Mouse (Mus musculus) kidney, postnatal 0 days (tissue): Measurements from ENCODE around the gene Id3. TPM values are rescaled to one million over a fixed set of nuclear protein-coding genes. Genes with fewer than 3 reads are reported as not detected.

Experiments used
- ATAC-seq: fragments of 200-750 bp; cut with Nextera tagmentation; replicated peaks from 2 replicates; pipeline ENCODE4 v1.8.0; 2017; ENCODE audit warnings: low read depth, moderate number of reproducible peaks, moderate TSS enrichment, moderate library complexity; ENCODE audit not compliant: low FRiP score
- DNase-seq: peaks from one replicate; pipeline ENCODE4 v3.0.0-alpha.2; 2016; ENCODE audit warnings: low spot score
- H3K27ac ChIP-seq: fragments of 300-500 bp; sonication (generic); 2 replicates; pipeline ENCODE4 v1.5.1; 2014; ENCODE audit warnings: mild to moderate bottlenecking
- H3K27me3 ChIP-seq: fragments of 300-500 bp; sonication (generic); 2 replicates; pipeline ENCODE4 v1.6.1; 2014; ENCODE audit warnings: low read length, mixed read lengths; ENCODE audit not compliant: insufficient read depth
- H3K36me3 ChIP-seq: fragments of 300-500 bp; sonication (generic); 2 replicates; pipeline ENCODE4 v1.6.1; 2014; ENCODE audit warnings: low read length, mixed read lengths; ENCODE audit not compliant: insufficient read depth
- H3K4me1 ChIP-seq: fragments of 300-500 bp; sonication (generic); replicated peaks from 2 replicates; pipeline ENCODE4 v1.6.1; 2014; ENCODE audit warnings: antibody characterized with exemption, low read length, mixed read lengths; ENCODE audit not compliant: insufficient read depth
- H3K4me2 ChIP-seq: fragments of 300-500 bp; sonication (generic); 2 replicates; pipeline ENCODE4 v1.6.1; 2014; ENCODE audit warnings: mild to moderate bottlenecking, low read length, moderate library complexity, mixed read lengths
- H3K4me3 ChIP-seq: fragments of 300-500 bp; sonication (generic); replicated peaks from 2 replicates; pipeline ENCODE4 v1.5.1; 2014; ENCODE audit warnings: low read depth, low read length
- H3K9ac ChIP-seq: fragments of 300-500 bp; sonication (generic); 2 replicates; pipeline ENCODE4 v1.6.1; 2014; ENCODE audit warnings: low read depth, low read length
- H3K9me3 ChIP-seq: fragments of 300-500 bp; sonication (generic); replicated peaks from 2 replicates; pipeline ENCODE4 v1.6.1; 2016; ENCODE audit warnings: low read length, inconsistent platforms, mixed read lengths
- CTCF ChIP-seq: IDR thresholded peaks from 2 replicates; pipeline ENCODE4 v1.5.1; 2016; ENCODE audit warnings: antibody characterized with exemption, low read depth, mild to moderate bottlenecking, moderate library complexity
- WGBS: fragments of 180-500 bp; shearing (Covaris S2); extraction: QIAGEN DNeasy Blood & Tissue Kit; methylation state at CpG from one replicate; pipeline ENCODE4 v1.1.7; 2014; 5-methylcytosine and 5-hydroxymethylcytosine counted together
- polyA plus RNA-seq: library from polyadenylated mRNA; unstranded; fragments of >200 nt; fragmentation: Nextera tagmentation; extraction: Ambion mirVana; gene quantifications from 2 replicates; pipeline ENCODE4 v1.2.1, GENCODE M21; 2015

Gene Id3
- 764 and 829 TPM in 2 replicates for polyA plus RNA-seq

- H3K9ac ChIP-seq: peak within 1 kb of the TSS; percentile 93
- DNase-seq: peak; percentile 99
- H3K27me3 ChIP-seq: no peaks in the 10 kb centered on the region
Measured at GRCm38 (mm10) chr4:136143193-136143976, at the start of gene Id3. Gene Id3 (plus strand): TSS chr4:136143497.

GRCm38 (mm10) chr4:136094519-136095219 is 48.6 kb upstream of the Id3 start:
- Histone ChIP-seq H3K27ac (no peak overlapping the region), H3K4me1 (no peaks in the 10 kb centered on the region), H3K4me3 (no peak overlapping the region), H3K9me3 (no peaks in the 10 kb centered on the region), H3K9ac (no peak overlapping the region), H3K36me3 (no peaks in the 10 kb centered on the region), H3K4me2 (no peak overlapping the region), H3K27me3 (no peaks in the 10 kb centered on the region)
- no peak for ATAC-seq
- TF ChIP-seq CTCF: no peak
- 74% methylated on average over 18 of the region's 18 CpGs for WGBS
- DNase-seq: no peak

More at GRCm38 (mm10) chr4:136143193-136143976, at the start of gene Id3:
- Histone ChIP-seq H3K4me1 (peaks cover 27% of the 10 kb centered on the region), H3K4me3 (peak within 1 kb of the TSS; percentile 63), H3K36me3 (peaks cover 4% of the 10 kb centered on the region; the same call in 1 of the 2 replicates), H3K27ac (peak within 1 kb of the TSS; percentile 97), H3K4me2 (peak within 1 kb of the TSS; percentile 56), H3K9me3 (no peaks in the 10 kb centered on the region)
- no peak for TF ChIP-seq CTCF
- peak; percentile 88 for ATAC-seq
- WGBS: under 1% methylated on average over 39 of the region's 39 CpGs

GRCm38 (mm10) chr4:136095490-136096105 is 47.7 kb upstream of the Id3 start:
- no peak overlapping the region for H3K9ac ChIP-seq
- H3K27ac ChIP-seq: no peak overlapping the region
- 78% methylated on average over 9 of the region's 9 CpGs for WGBS
- H3K4me1 ChIP-seq: no peaks in the 10 kb centered on the region
- no peaks in the 10 kb centered on the region for H3K27me3 ChIP-seq
- no peak for ATAC-seq
- no peak for TF ChIP-seq CTCF
- H3K9me3 ChIP-seq: no peaks in the 10 kb centered on the region
- no peak overlapping the region for H3K4me2 ChIP-seq
- DNase-seq: no peak
- H3K4me3 ChIP-seq: no peak overlapping the region
- no peaks in the 10 kb centered on the region for H3K36me3 ChIP-seq

DNA sequence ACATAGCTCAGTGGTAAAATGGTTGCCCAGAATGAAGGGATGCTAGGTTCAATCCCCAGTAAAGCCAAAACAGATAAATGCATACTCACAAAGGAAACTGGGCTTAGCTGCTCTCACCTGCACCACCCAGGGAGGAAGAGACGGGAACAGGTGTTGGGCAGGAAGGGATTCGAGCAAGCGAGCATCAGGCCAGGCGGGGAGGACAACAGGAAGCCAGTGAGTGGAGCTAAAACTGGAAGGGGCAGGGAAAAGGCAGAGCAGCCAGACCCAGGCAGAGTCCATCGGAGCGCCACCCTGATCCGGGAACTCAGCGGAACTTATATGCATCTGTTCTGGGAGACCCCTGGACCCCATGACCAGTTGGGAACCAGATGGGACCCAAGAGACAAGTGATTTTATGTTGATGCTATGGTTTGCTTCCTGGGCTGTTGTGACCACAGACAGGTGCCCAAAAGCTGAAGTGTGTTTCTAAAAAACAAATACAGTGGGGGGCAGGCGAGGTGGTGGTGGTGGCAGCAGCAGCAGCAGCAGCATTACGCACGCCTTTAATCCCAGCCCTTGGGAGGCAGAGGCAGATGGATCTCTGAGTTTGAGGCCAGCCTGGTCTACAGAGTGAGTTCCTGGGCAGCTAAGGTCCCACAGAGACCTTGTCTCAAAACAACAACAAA is 46.7 kb upstream of the Id3 start:
- WGBS: 72% methylated on average over 11 of the region's 11 CpGs
- TF ChIP-seq CTCF: no peak
- no peak overlapping the region for H3K4me2 ChIP-seq

GRCm38 (mm10) chr4:136098446-136098845 is 44.9 kb upstream of the Id3 start:
- no peak for ATAC-seq
- Histone ChIP-seq H3K36me3 (no peaks in the 10 kb centered on the region), H3K9ac (no peak overlapping the region), H3K4me1 (no peaks in the 10 kb centered on the region), H3K4me2 (no peak overlapping the region), H3K27me3 (no peaks in the 10 kb centered on the region), H3K27ac (no peak overlapping the region), H3K4me3 (no peak overlapping the region), H3K9me3 (no peaks in the 10 kb centered on the region)
- no peak for DNase-seq
- WGBS: 97% methylated on average over 3 of the region's 3 CpGs
- TF ChIP-seq CTCF: no peak

More for the DNA sequence above, 46.7 kb upstream of the Id3 start:
- no peaks in the 10 kb centered on the region for H3K4me1 ChIP-seq
- H3K27me3 ChIP-seq: no peaks in the 10 kb centered on the region
- no peak overlapping the region for H3K27ac ChIP-seq
- H3K9ac ChIP-seq: no peak overlapping the region
- DNase-seq (no peak), ATAC-seq (no peak)
- no peaks in the 10 kb centered on the region for H3K9me3 ChIP-seq
- H3K36me3 ChIP-seq: no peaks in the 10 kb centered on the region
- no peak overlapping the region for H3K4me3 ChIP-seq
